Mouse (Mus musculus) small intestine, adult 2 months (tissue): ENCODE measurements around the gene Sltm. TPM values are rescaled to one million over a fixed set of nuclear protein-coding genes. Genes with fewer than 3 reads are reported as not detected.

Experiments
- H3K27ac ChIP-seq: fragments of 200-500 bp; 2 replicates; pipeline ENCODE4 v1.5.1; 2012; ENCODE audit warnings: low read depth, low read length, control low read depth, inconsistent platforms; ENCODE audit not compliant: insufficient read depth
- H3K27me3 ChIP-seq: fragments of 200-500 bp; 2 replicates; pipeline ENCODE4 v1.6.1; 2012; ENCODE audit warnings: mild to moderate bottlenecking, moderate library complexity, low read length, inconsistent platforms; ENCODE audit not compliant: control insufficient read depth, insufficient read depth
- H3K36me3 ChIP-seq: fragments of 200-500 bp; 2 replicates; pipeline ENCODE4 v1.6.1; 2012; ENCODE audit warnings: mild to moderate bottlenecking, low read length, control low read depth, inconsistent platforms; ENCODE audit not compliant: control insufficient read depth, insufficient read depth
- H3K4me1 ChIP-seq: fragments of 200-500 bp; 2 replicates; pipeline ENCODE4 v1.6.1; 2012; ENCODE audit warnings: low read length, inconsistent platforms, mixed read lengths; ENCODE audit not compliant: control insufficient read depth, insufficient read depth, insufficient read length
- H3K4me3 ChIP-seq: fragments of 200-500 bp; 2 replicates; pipeline ENCODE4 v1.5.1; 2012; ENCODE audit warnings: low read depth, mild to moderate bottlenecking, control low read depth, inconsistent platforms, low read length, moderate library complexity
- CTCF ChIP-seq: fragments of 200-500 bp; IDR thresholded peaks from 2 replicates; pipeline ENCODE4 v1.5.1; 2012; ENCODE audit warnings: low read depth, mild to moderate bottlenecking, control low read depth, inconsistent platforms, low read length, moderate library complexity, mixed read lengths; ENCODE audit not compliant: insufficient replicate concordance, insufficient read length; ENCODE audit errors: extremely low read depth
- POLR2A ChIP-seq: fragments of 200-500 bp; IDR thresholded peaks from 2 replicates; pipeline ENCODE4 v1.6.1; 2012; ENCODE audit warnings: low read depth, mild to moderate bottlenecking, control low read depth, inconsistent platforms, low read length, moderate library complexity
- WGBS: fragments of 180-500 bp; shearing (Covaris S2); methylation state at CpG from one replicate; pipeline ENCODE4 v1.1.7; 2018; 5-methylcytosine and 5-hydroxymethylcytosine counted together
- polyA plus RNA-seq: library from polyadenylated mRNA; depleted of rRNA; stranded (reverse); fragments of >200 nt; gene quantifications from 2 replicates; pipeline ENCODE4 v1.2.3, GENCODE M21; 2012

Gene Sltm
- polyA plus RNA-seq, 1 experiment, result 4.2 TPM

- no peak for TF ChIP-seq POLR2A
- no peak for TF ChIP-seq CTCF
- no peak overlapping the region for H3K27ac ChIP-seq
- no peak overlapping the region for H3K4me3 ChIP-seq
- no peaks in the 10 kb centered on the region for H3K27me3 ChIP-seq
- H3K4me1 ChIP-seq, result no peaks in the 10 kb centered on the region
- 79% methylated on average over 5 of the region's 5 CpGs for WGBS
- peaks cover 55% of the 10 kb centered on the region for H3K36me3 ChIP-seq
These were observed 38.4 kb downstream of the Sltm start for GRCm38 (mm10) chr9:70580956-70581355.

GRCm38 (mm10) chr9:70584641-70585040 is 42.1 kb downstream of the Sltm start:
- H3K27me3 ChIP-seq, result no peaks in the 10 kb centered on the region
- TF ChIP-seq POLR2A, result no peak
- no peak for TF ChIP-seq CTCF
- H3K36me3 ChIP-seq, result peaks cover 71% of the 10 kb centered on the region
- 88% methylated on average over 14 of the region's 14 CpGs for WGBS
- no peak overlapping the region for H3K27ac ChIP-seq
- H3K4me1 ChIP-seq, result no peaks in the 10 kb centered on the region
- no peak overlapping the region for H3K4me3 ChIP-seq

GRCm38 (mm10) chr9:70585172-70585571 is 42.6 kb downstream of the Sltm start:
- no peaks in the 10 kb centered on the region for H3K27me3 ChIP-seq
- WGBS, result 66% methylated on average over 5 of the region's 5 CpGs
- no peak overlapping the region for H3K4me3 ChIP-seq
- peaks cover 71% of the 10 kb centered on the region for H3K36me3 ChIP-seq
- H3K4me1 ChIP-seq, result no peaks in the 10 kb centered on the region
- H3K27ac ChIP-seq, result no peak overlapping the region
- no peak for TF ChIP-seq POLR2A
- TF ChIP-seq CTCF, result no peak

- Histone ChIP-seq H3K36me3 (peaks cover 73% of the 10 kb centered on the region), H3K27me3 (no peaks in the 10 kb centered on the region), H3K4me3 (no peak overlapping the region), H3K4me1 (no peaks in the 10 kb centered on the region), H3K27ac (no peak overlapping the region)
- WGBS, result 97% methylated on average over 5 of the region's 5 CpGs
- TF ChIP-seq CTCF, result no peak
These were observed 44.6 kb downstream of the Sltm start for GRCm38 (mm10) chr9:70587171-70587570.

GRCm38 (mm10) chr9:70590775-70591174 is 48.2 kb downstream of the Sltm start:
- Histone ChIP-seq H3K27me3 (no peaks in the 10 kb centered on the region), H3K36me3 (peaks cover 73% of the 10 kb centered on the region), H3K27ac (no peak overlapping the region), H3K4me3 (no peak overlapping the region), H3K4me1 (no peaks in the 10 kb centered on the region)
- TF ChIP-seq CTCF (no peak), POLR2A (no peak)
- 81% methylated on average over 4 of the region's 4 CpGs for WGBS

GRCm38 (mm10) chr9:70591486-70591885 is 48.9 kb downstream of the Sltm start:
- no peaks in the 10 kb centered on the region for H3K27me3 ChIP-seq
- no peak overlapping the region for H3K4me3 ChIP-seq
- H3K36me3 ChIP-seq, result peaks cover 70% of the 10 kb centered on the region
- 64% methylated on average over 9 of the region's 9 CpGs for WGBS
- H3K27ac ChIP-seq, result no peak overlapping the region
- TF ChIP-seq POLR2A (no peak), CTCF (no peak)
- H3K4me1 ChIP-seq, result no peaks in the 10 kb centered on the region

GRCm38 (mm10) chr9:70598271-70598670 is 55.7 kb downstream of the Sltm start:
- TF ChIP-seq POLR2A (no peak), CTCF (no peak)
- no peaks in the 10 kb centered on the region for H3K27me3 ChIP-seq
- no peak overlapping the region for H3K4me3 ChIP-seq
- no peak overlapping the region for H3K27ac ChIP-seq
- 92% methylated on average over 2 of the region's 2 CpGs for WGBS
- no peaks in the 10 kb centered on the region for H3K4me1 ChIP-seq
- H3K36me3 ChIP-seq, result peaks cover 33% of the 10 kb centered on the region
